Mouse (Mus musculus) regulatory T cell (primary cell): ENCODE data around the gene Mybbp1a.

ENCODE experiments used
- in situ Hi-C: fragments of 300-600 bp; cut with MboI, MseI; formaldehyde crosslinking; loops from one replicate; pipeline ENCODE4 v1.15.1; 2025; ENCODE audit warnings: high pct_unique_total_duplicates

Gene Mybbp1a

GRCm38 (mm10) chr11:72476074-72476625 is 35.0 kb downstream of the Mybbp1a start:
- in situ Hi-C loops: no loop called here

GRCm38 (mm10) chr11:72477182-72477581 is 36.0 kb downstream of the Mybbp1a start:
- in situ Hi-C loops: no loop called here

- in situ Hi-C loops: no loop called here
Measured at GRCm38 (mm10) chr11:72477653-72478052, 36.5 kb downstream of the Mybbp1a start.

- in situ Hi-C loops: no loop called here
Measured at GRCm38 (mm10) chr11:72478228-72478627, 37.1 kb downstream of the Mybbp1a start.

GRCm38 (mm10) chr11:72479499-72479898 is 38.3 kb downstream of the Mybbp1a start:
- in situ Hi-C loops: no loop called here

GRCm38 (mm10) chr11:72481313-72481712 is 40.2 kb downstream of the Mybbp1a start:
- in situ Hi-C loops: no loop called here

GRCm38 (mm10) chr11:72481952-72482351 is 40.8 kb downstream of the Mybbp1a start:
- in situ Hi-C loops: no loop called here

- in situ Hi-C loops: no loop called here
Measured at GRCm38 (mm10) chr11:72484549-72484948, 43.4 kb downstream of the Mybbp1a start.

- in situ Hi-C loops: no loop called here
Measured at GRCm38 (mm10) chr11:72485157-72485556, 44.0 kb downstream of the Mybbp1a start.

GRCm38 (mm10) chr11:72485960-72486359 is 44.8 kb downstream of the Mybbp1a start:
- in situ Hi-C loops: no loop called here

GRCm38 (mm10) chr11:72487171-72487570 is 46.0 kb downstream of the Mybbp1a start:
- in situ Hi-C loops: no loop called here

- in situ Hi-C loops: no loop called here
Measured at GRCm38 (mm10) chr11:72487739-72488138, 46.6 kb downstream of the Mybbp1a start.

- in situ Hi-C loops: no loop called here
Measured at GRCm38 (mm10) chr11:72488753-72489271, 47.7 kb downstream of the Mybbp1a start.

GRCm38 (mm10) chr11:72489397-72489796 is 48.2 kb downstream of the Mybbp1a start:
- in situ Hi-C loops: no loop called here

GRCm38 (mm10) chr11:72489881-72490301 is 48.7 kb downstream of the Mybbp1a start, which contains the start of gene Spns2:
Gene Spns2, minus strand, starts transcription at chr11:72489904.
- in situ Hi-C loops: no loop called here

- in situ Hi-C loops: no loop called here
Measured at GRCm38 (mm10) chr11:72491130-72491960, 50.2 kb downstream of the Mybbp1a start.

- in situ Hi-C loops: no loop called here
Measured at GRCm38 (mm10) chr11:72494046-72494988, 53.2 kb downstream of the Mybbp1a start.

- in situ Hi-C loops: no loop called here
Measured at GRCm38 (mm10) chr11:72496066-72496465, 54.9 kb downstream of the Mybbp1a start.

GRCm38 (mm10) chr11:72496775-72497174 is 55.6 kb downstream of the Mybbp1a start:
- in situ Hi-C loops: no loop called here

- in situ Hi-C loops: no loop called here
Measured at GRCm38 (mm10) chr11:72497367-72497766, 56.2 kb downstream of the Mybbp1a start.

- in situ Hi-C loops: no loop called here
Measured at GRCm38 (mm10) chr11:72500139-72500538, 59.0 kb downstream of the Mybbp1a start.
